Mouse (Mus musculus) limb, embryonic 10.5 days (tissue): ENCODE measurements around the gene Nid2. TPM values are rescaled to one million over a fixed set of nuclear protein-coding genes. Genes with fewer than 3 reads are reported as not detected.

Source experiments
- DNase-seq: peaks from one replicate; pipeline ENCODE4 v3.0.0-alpha.2; 2017; ENCODE audit warnings: low spot score
- H3K27ac ChIP-seq: fragments of 300-500 bp; sonication (generic); 2 replicates; pipeline ENCODE4 v1.5.1; 2016; ENCODE audit warnings: mild to moderate bottlenecking
- H3K27me3 ChIP-seq: fragments of 300-500 bp; sonication (generic); 2 replicates; pipeline ENCODE4 v1.6.1; 2016; ENCODE audit warnings: low read depth, mild to moderate bottlenecking; ENCODE audit not compliant: poor library complexity, severe bottlenecking
- H3K36me3 ChIP-seq: fragments of 300-500 bp; sonication (generic); 2 replicates; pipeline ENCODE4 v1.6.1; 2016; ENCODE audit warnings: mild to moderate bottlenecking, moderate library complexity
- H3K4me1 ChIP-seq: fragments of 300-500 bp; sonication (generic); 2 replicates; pipeline ENCODE4 v1.6.1; 2016
- H3K4me3 ChIP-seq: fragments of 300-500 bp; sonication (generic); 2 replicates; pipeline ENCODE4 v1.5.1; 2016; ENCODE audit warnings: mild to moderate bottlenecking, moderate library complexity
- H3K9me3 ChIP-seq: fragments of 300-500 bp; sonication (generic); replicated peaks from 2 replicates; pipeline ENCODE4 v1.6.1; 2016; ENCODE audit warnings: mild to moderate bottlenecking
- WGBS: fragments of 180-500 bp; shearing (Covaris S2); methylation state at CpG from one replicate; pipeline ENCODE4 v1.1.7; 2016; 5-methylcytosine and 5-hydroxymethylcytosine counted together
- polyA plus RNA-seq: library from polyadenylated mRNA; unstranded; fragments of >200 nt; fragmentation: Nextera tagmentation; extraction: Ambion mirVana; gene quantifications from 2 replicates; pipeline ENCODE4 v1.2.1, GENCODE M21; 2016

The Nid2 gene
- polyA plus RNA-seq, 1 experiment from 2014 or later, result 98.5 TPM

DNA sequence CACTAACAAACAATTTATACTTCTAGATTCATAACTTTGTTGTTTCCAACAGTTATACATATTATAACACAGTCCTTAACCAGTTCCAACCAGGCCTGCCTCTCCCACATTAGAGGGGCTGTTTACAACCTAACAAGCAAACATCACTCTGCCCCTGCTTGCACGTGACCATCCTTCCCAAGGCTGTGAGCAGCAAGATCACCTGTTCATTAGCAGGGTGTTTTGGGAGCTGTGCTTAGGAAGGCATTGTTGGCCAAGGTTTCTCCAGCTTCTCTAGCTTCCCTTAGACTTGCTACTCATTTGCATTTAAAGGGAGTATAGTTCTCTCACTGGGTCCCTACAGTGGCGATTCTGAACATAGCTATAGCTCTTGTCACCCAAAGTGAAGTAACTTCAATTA lies 107.2 kb downstream of the Nid2 start:
- WGBS, result 77% methylated on average over 2 of the region's 2 CpGs
- 0 out of 2 replicates have a peak, but pooled peaks cover 4% of the 10 kb centered on the region for H3K4me1 ChIP-seq
- H3K27me3 ChIP-seq, result no peaks in the 10 kb centered on the region
- H3K36me3 ChIP-seq, result no peaks in the 10 kb centered on the region
- H3K4me3 ChIP-seq, result no peak overlapping the region
- no peaks in the 10 kb centered on the region for H3K9me3 ChIP-seq
- no peak overlapping the region for H3K27ac ChIP-seq
- no peak for DNase-seq

DNA sequence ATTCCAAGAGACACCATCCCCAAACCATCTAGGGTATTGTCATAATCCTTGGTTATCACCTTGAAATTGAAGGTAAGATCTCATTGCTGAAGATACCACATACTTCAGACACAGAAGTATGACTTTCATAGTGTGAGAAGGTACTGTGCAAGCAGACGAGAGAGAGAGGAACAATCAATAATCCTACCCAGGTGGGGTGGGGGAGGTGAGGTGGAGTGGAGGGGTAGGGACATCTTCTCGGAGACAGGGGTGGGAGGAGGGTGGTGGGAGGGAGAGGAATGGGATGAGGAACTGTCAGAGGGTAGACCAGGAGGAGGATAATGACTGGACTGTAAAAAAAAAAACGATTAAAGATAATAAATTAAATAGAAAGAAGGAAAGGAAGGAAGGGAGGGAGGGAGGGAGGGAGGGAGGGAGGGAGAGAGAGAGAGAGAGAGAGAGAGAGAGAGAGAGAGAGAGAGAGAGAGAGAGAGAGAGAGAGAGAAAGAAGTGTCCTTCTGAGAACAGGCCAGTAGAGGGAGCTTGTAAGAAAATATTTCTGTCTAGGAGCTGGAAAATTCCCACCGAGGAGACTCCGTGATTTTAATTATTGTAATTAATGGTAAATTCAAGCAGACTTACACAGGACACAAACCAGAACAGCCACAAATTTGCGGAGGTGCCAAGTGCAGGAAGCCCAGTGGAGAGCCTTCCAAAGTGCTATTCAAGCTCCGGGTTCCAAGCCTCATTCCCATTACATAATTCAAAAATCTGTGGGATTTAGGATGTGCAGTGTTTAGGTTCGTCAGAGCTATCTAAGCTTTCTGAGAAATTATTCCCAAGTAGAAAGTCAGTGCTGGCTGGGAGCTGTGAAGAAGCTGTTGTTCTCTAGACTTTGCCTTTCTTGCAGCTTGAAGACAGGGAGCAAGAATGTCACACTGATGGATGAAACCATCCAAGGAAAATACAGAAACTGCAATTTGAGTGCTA lies 108.0 kb downstream of the Nid2 start:
- Histone ChIP-seq H3K9me3 (no peaks in the 10 kb centered on the region), H3K4me3 (no peak overlapping the region), H3K4me1 (no peaks in the 10 kb centered on the region), H3K27me3 (no peaks in the 10 kb centered on the region), H3K36me3 (no peaks in the 10 kb centered on the region), H3K27ac (no peak overlapping the region)
- no peak for DNase-seq
- 59% methylated on average over 8 of the region's 8 CpGs for WGBS

DNA sequence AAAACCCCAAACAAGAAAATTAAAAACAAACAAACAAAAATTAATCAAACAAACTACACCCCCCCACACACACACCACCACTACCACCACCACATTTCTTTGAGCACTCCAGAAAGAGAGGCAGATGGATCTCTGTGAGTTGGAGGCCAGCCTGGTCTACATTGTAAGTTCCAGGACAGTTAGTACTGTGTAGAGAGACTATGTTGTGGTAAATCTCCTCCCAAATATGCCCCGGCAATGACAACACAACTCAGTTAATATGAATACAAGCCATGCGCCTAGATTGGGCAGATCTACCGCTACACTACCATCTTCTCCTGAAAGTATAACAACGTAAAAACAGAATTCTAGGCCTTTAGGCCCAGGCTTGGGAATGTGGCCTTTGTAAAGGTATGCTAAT lies 109.2 kb downstream of the Nid2 start:
- no peak overlapping the region for H3K27ac ChIP-seq
- no peaks in the 10 kb centered on the region for H3K27me3 ChIP-seq
- 88% methylated on average over 4 of the region's 4 CpGs for WGBS
- H3K9me3 ChIP-seq, result no peaks in the 10 kb centered on the region
- no peak for DNase-seq
- H3K36me3 ChIP-seq, result no peaks in the 10 kb centered on the region
- no peaks in the 10 kb centered on the region for H3K4me1 ChIP-seq
- no peak overlapping the region for H3K4me3 ChIP-seq

Other genes with a start within 250 kb of the Nid2 start
- 0.34 TPM in 1 of 2 replicates, not detected in the other for gene Gm2244, start 201.3 kb upstream of the Nid2 start, polyA plus RNA-seq
- 2.5 and 3.0 TPM in 2 replicates for gene Gm2237, start 166.1 kb upstream of the Nid2 start, polyA plus RNA-seq
- gene Gm5458, start 148.7 kb upstream of the Nid2 start, polyA plus RNA-seq, result not detected in 2 replicates
- gene Rtraf, start 72.6 kb downstream of the Nid2 start, polyA plus RNA-seq, result 228 and 232 TPM in 2 replicates
- 63.9 and 72.1 TPM in 2 replicates for gene Gng2, start 226.4 kb downstream of the Nid2 start, polyA plus RNA-seq